Comparison of ENCODE assay signal across 38 mouse cellular contexts in genomic region chr14:34000076-34000475, GRCm38 (mm10). TPM values are rescaled to one million over a fixed set of nuclear protein-coding genes. Genes with fewer than 3 reads are reported as not detected.
"Had no signal": no experiment of that assay in that cellular context is flagged by ENCODE, and none has a peak within 500 bp of the region (broad histone marks: within the 10 kb centered on the region; RNA-seq: fewer than 3 reads in every experiment).

No protein-coding gene starts in this region.

- H3K36me3 ChIP-seq: heart, embryonic 13.5 days; heart, embryonic 15.5 days; hindbrain, embryonic 10.5 days; hindbrain, embryonic 12.5 days; limb, embryonic 10.5 days; limb, embryonic 12.5 days; liver, embryonic 13.5 days; liver, embryonic 15.5 days had no signal

- H3K4me1 ChIP-seq: heart, embryonic 15.5 days; hindbrain, embryonic 10.5 days; hindbrain, embryonic 12.5 days; liver, embryonic 13.5 days; liver, embryonic 15.5 days had no signal

- H3K27ac ChIP-seq: gastrocnemius, adult 2 months; heart, embryonic 13.5 days; heart, embryonic 15.5 days; hindbrain, embryonic 10.5 days; hindbrain, embryonic 12.5 days; hindbrain, embryonic 14.5 days; layer of hippocampus, adult 2 months; left cerebral cortex, adult 2 months; limb, embryonic 10.5 days; limb, embryonic 12.5 days; liver, embryonic 13.5 days; liver, embryonic 15.5 days had no signal

- H3K27me3 ChIP-seq: heart, embryonic 13.5 days; hindbrain, embryonic 12.5 days; limb, embryonic 12.5 days; liver, embryonic 13.5 days; liver, embryonic 15.5 days had no signal

- ATAC-seq: hindbrain, embryonic 16.5 days; inflammation-experienced regulatory T-cells, adult 6 months; intestine, embryonic 16.5 days had no signal

- H3K9me3 ChIP-seq: heart, embryonic 13.5 days; heart, embryonic 15.5 days; hindbrain, embryonic 10.5 days; hindbrain, embryonic 12.5 days; limb, embryonic 10.5 days; limb, embryonic 12.5 days; liver, embryonic 13.5 days; liver, embryonic 15.5 days had no signal

- H3K9ac ChIP-seq: heart, embryonic 13.5 days; heart, embryonic 15.5 days; hindbrain, embryonic 12.5 days; hindbrain, embryonic 14.5 days; limb, embryonic 12.5 days; liver, embryonic 13.5 days; liver, embryonic 15.5 days had no signal

- DNase-seq: gastrocnemius, adult 2 months; gastrocnemius, postnatal 10 days; gastrocnemius, postnatal 25 days; heart, postnatal 14 days; heart, postnatal 36 days; kidney, adult 18-20 months; kidney, adult 8-10 months; kidney, postnatal 10 days; kidney, postnatal 25 days; kidney, postnatal 4 days; liver, embryonic 13.5 days had no signal

- H3K4me3 ChIP-seq: gastrocnemius, adult 2 months; heart, embryonic 13.5 days; heart, embryonic 15.5 days; hindbrain, embryonic 10.5 days; hindbrain, embryonic 12.5 days; layer of hippocampus, adult 2 months; left cerebral cortex, adult 2 months; limb, embryonic 10.5 days; limb, embryonic 12.5 days; liver, embryonic 13.5 days; liver, embryonic 15.5 days had no signal

- H3K4me2 ChIP-seq: heart, embryonic 11.5 days; heart, embryonic 13.5 days; heart, embryonic 15.5 days; hindbrain, embryonic 12.5 days; hindbrain, embryonic 14.5 days; limb, embryonic 12.5 days; liver, embryonic 13.5 days; liver, embryonic 15.5 days had no signal

RNA-seq across cellular contexts. Expression of gene Gm30083, which starts 14.9 kb away (rescaled TPM):
- total RNA-seq: gastrocnemius, adult 2 months; gastrocnemius, postnatal 10 days; gastrocnemius, postnatal 25 days; gastrocnemius, postnatal 4 days; granulocyte monocyte progenitor cell, adult 5-6 weeks; heart, adult 8-10 months; heart, postnatal 14 days; heart, postnatal 36 days; layer of hippocampus, adult 2 months; layer of hippocampus, postnatal 10 days; layer of hippocampus, postnatal 25 days; left cerebral cortex, adult 2 months; left cerebral cortex, postnatal 14 days; left cerebral cortex, postnatal 36 days; liver, adult 2 months had no signal
- polyA plus RNA-seq: frontal cortex, adult 2 months; heart, embryonic 11.5 days; heart, embryonic 13.5 days; heart, embryonic 15.5 days; heart, postnatal 0 days; hindbrain, embryonic 10.5 days; hindbrain, embryonic 12.5 days; hindbrain, embryonic 14.5 days; hindbrain, embryonic 16.5 days; inflammation-experienced regulatory T-cells, adult 6 months; intestine, embryonic 16.5 days; kidney, embryonic 14.5 days; kidney, embryonic 16.5 days; limb, embryonic 10.5 days; limb, embryonic 12.5 days; limb, embryonic 14.5 days; liver, adult 2 months; liver, embryonic 13.5 days; liver, embryonic 15.5 days had no signal

RNA-seq across cellular contexts. Expression of gene Gm5460, which starts 16.5 kb away (rescaled TPM):
- total RNA-seq: gastrocnemius, adult 2 months; gastrocnemius, postnatal 10 days; gastrocnemius, postnatal 25 days; granulocyte monocyte progenitor cell, adult 5-6 weeks; heart, adult 8-10 months; heart, postnatal 14 days; heart, postnatal 36 days; layer of hippocampus, adult 2 months; layer of hippocampus, postnatal 10 days; layer of hippocampus, postnatal 25 days; left cerebral cortex, adult 2 months; left cerebral cortex, postnatal 14 days; left cerebral cortex, postnatal 36 days; liver, adult 2 months had no signal
- polyA plus RNA-seq: frontal cortex, adult 2 months; heart, embryonic 11.5 days; heart, embryonic 15.5 days; hindbrain, embryonic 10.5 days; hindbrain, embryonic 12.5 days; hindbrain, embryonic 14.5 days; hindbrain, embryonic 16.5 days; inflammation-experienced regulatory T-cells, adult 6 months; intestine, embryonic 16.5 days; kidney, embryonic 14.5 days; kidney, embryonic 16.5 days; limb, embryonic 10.5 days; limb, embryonic 12.5 days; limb, embryonic 14.5 days; liver, adult 2 months; liver, embryonic 13.5 days; liver, embryonic 15.5 days had no signal

RNA-seq across cellular contexts. Expression of gene Zfp488, which starts 21.5 kb away (rescaled TPM):
- total RNA-seq: gastrocnemius, adult 2 months; gastrocnemius, postnatal 25 days; granulocyte monocyte progenitor cell, adult 5-6 weeks; heart, adult 8-10 months; heart, postnatal 14 days; heart, postnatal 36 days had no signal
- polyA plus RNA-seq: heart, embryonic 11.5 days; heart, embryonic 15.5 days; heart, postnatal 0 days; inflammation-experienced regulatory T-cells, adult 6 months; kidney, embryonic 14.5 days; kidney, embryonic 16.5 days; liver, adult 2 months; liver, embryonic 13.5 days; liver, embryonic 15.5 days had no signal

RNA-seq across cellular contexts. Expression of gene Rbp3, which starts 46.3 kb away (rescaled TPM):
- total RNA-seq: gastrocnemius, adult 2 months; gastrocnemius, postnatal 10 days; gastrocnemius, postnatal 25 days; gastrocnemius, postnatal 4 days; granulocyte monocyte progenitor cell, adult 5-6 weeks; heart, adult 8-10 months; heart, postnatal 14 days; heart, postnatal 36 days; layer of hippocampus, adult 2 months; layer of hippocampus, postnatal 10 days; layer of hippocampus, postnatal 25 days; left cerebral cortex, adult 2 months; left cerebral cortex, postnatal 14 days; liver, adult 2 months had no signal
- polyA plus RNA-seq: frontal cortex, adult 2 months; heart, postnatal 0 days; hindbrain, embryonic 10.5 days; hindbrain, embryonic 12.5 days; hindbrain, embryonic 14.5 days; inflammation-experienced regulatory T-cells, adult 6 months; intestine, embryonic 16.5 days; kidney, embryonic 14.5 days; kidney, embryonic 16.5 days; limb, embryonic 10.5 days; limb, embryonic 12.5 days; limb, embryonic 14.5 days; liver, adult 2 months had no signal

RNA-seq across cellular contexts. Expression of gene Antxrl, which starts 52.4 kb away (rescaled TPM):
- total RNA-seq: gastrocnemius, adult 2 months; gastrocnemius, postnatal 10 days; gastrocnemius, postnatal 25 days; gastrocnemius, postnatal 4 days; granulocyte monocyte progenitor cell, adult 5-6 weeks; heart, adult 8-10 months; heart, postnatal 14 days; heart, postnatal 36 days; layer of hippocampus, adult 2 months; layer of hippocampus, postnatal 10 days; layer of hippocampus, postnatal 25 days; left cerebral cortex, adult 2 months; left cerebral cortex, postnatal 14 days; left cerebral cortex, postnatal 36 days; liver, adult 2 months had no signal
- polyA plus RNA-seq: frontal cortex, adult 2 months; heart, embryonic 11.5 days; heart, embryonic 13.5 days; heart, embryonic 15.5 days; heart, postnatal 0 days; hindbrain, embryonic 10.5 days; hindbrain, embryonic 12.5 days; hindbrain, embryonic 14.5 days; hindbrain, embryonic 16.5 days; inflammation-experienced regulatory T-cells, adult 6 months; intestine, embryonic 16.5 days; kidney, embryonic 14.5 days; kidney, embryonic 16.5 days; limb, embryonic 10.5 days; limb, embryonic 12.5 days; limb, embryonic 14.5 days; liver, adult 2 months; liver, embryonic 13.5 days; liver, embryonic 15.5 days had no signal
